Mouse (Mus musculus) brain, embryonic 14.5 days (tissue): ENCODE data around the gene Capn3.

Experiments used
- CTCF ChIP-seq: fragments of 200-500 bp; IDR thresholded peaks from 2 replicates; pipeline ENCODE4 v1.5.1; 2012; ENCODE audit warnings: inconsistent platforms, mild to moderate bottlenecking, moderate library complexity, borderline replicate concordance; ENCODE audit not compliant: insufficient read depth, insufficient read length; ENCODE audit errors: extremely low read depth
- POLR2A ChIP-seq: fragments of 200-500 bp; IDR thresholded peaks from 2 replicates; pipeline ENCODE4 v1.6.1; 2012; ENCODE audit warnings: mild to moderate bottlenecking, inconsistent platforms, borderline replicate concordance; ENCODE audit not compliant: poor library complexity, insufficient read depth, insufficient read length, severe bottlenecking; ENCODE audit errors: extremely low read depth

DNA sequence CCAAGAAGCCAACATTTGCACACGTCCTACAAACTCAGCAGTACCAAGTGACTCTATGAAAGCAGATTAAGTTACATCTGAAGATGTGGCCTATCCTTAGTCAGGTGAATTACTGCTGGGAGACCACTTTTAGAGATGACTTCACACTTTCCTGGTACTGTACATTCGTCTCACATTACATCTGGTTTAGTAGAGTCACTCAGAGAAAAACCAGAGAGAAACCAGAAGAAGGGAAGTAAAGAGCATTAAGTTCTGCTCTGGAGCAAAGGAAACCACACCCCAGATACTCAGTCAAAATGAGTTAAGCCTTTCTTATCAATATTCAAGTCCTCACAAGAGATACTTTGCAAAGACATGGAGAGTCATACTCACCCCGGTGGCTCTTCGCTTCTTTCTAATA is 75.4 kb downstream of the Capn3 start:
- TF ChIP-seq CTCF: no peak
- TF ChIP-seq POLR2A: no peak
